Mouse (Mus musculus) ES-Bruce4 (cell line): Measurements from ENCODE around the gene Magi1.

Source experiments
- CTCF ChIP-seq: IDR thresholded peaks from one replicate; pipeline ENCODE4 v1.8.1; 2011; ENCODE audit warnings: low read depth, low read length
- EP300 ChIP-seq: IDR thresholded peaks from 2 replicates; pipeline ENCODE4 v1.6.1; 2011; ENCODE audit warnings: low read depth, low read length; ENCODE audit not compliant: insufficient read depth
- POLR2A ChIP-seq: IDR thresholded peaks from one replicate; pipeline ENCODE4 v1.8.1; 2011; ENCODE audit warnings: low read length; ENCODE audit not compliant: insufficient read depth

- TF ChIP-seq POLR2A = no peak
- TF ChIP-seq CTCF = no peak
- no peak for TF ChIP-seq EP300
These were observed 386.2 kb downstream of the Magi1 start for GRCm38 (mm10) chr6:93897512-93897911.
